Mouse (Mus musculus) G1E-ER4 (cell line): ENCODE measurements around the gene Izumo1r. TPM values are rescaled to one million over a fixed set of nuclear protein-coding genes. Genes with fewer than 3 reads are reported as not detected.

ENCODE experiments used
- GATA1 ChIP-seq: IDR thresholded peaks from one replicate; pipeline ENCODE4 v1.8.0; 2012; ENCODE audit warnings: low read length, inconsistent platforms
- polyA plus RNA-seq: library from polyadenylated mRNA; stranded (reverse); fragments of >175 nt; gene quantifications from 2 replicates; pipeline ENCODE4 v1.2.3, GENCODE M21; 2012

The Izumo1r gene
- polyA plus RNA-seq, 1 experiment: not detected

GRCm38 (mm10) chr9:14918825-14919668, 15.3 kb upstream of the Izumo1r start:
- no peak for TF ChIP-seq GATA1

GRCm38 (mm10) chr9:14917661-14918060, 13.9 kb upstream of the Izumo1r start:
- TF ChIP-seq GATA1: no peak

- no peak for TF ChIP-seq GATA1
Measured at GRCm38 (mm10) chr9:14912037-14912436, 8.3 kb upstream of the Izumo1r start.

GRCm38 (mm10) chr9:14909981-14910380, 6.2 kb upstream of the Izumo1r start:
- no peak for TF ChIP-seq GATA1

- no peak for TF ChIP-seq GATA1
Measured at GRCm38 (mm10) chr9:14907816-14908415, 4.2 kb upstream of the Izumo1r start.

- no peak for TF ChIP-seq GATA1
Measured at GRCm38 (mm10) chr9:14905956-14906355, 2.2 kb upstream of the Izumo1r start.

GRCm38 (mm10) chr9:14904741-14905475, 1.2 kb upstream of the Izumo1r start:
- TF ChIP-seq GATA1: no peak

- TF ChIP-seq GATA1: no peak
Measured at GRCm38 (mm10) chr9:14903006-14903405, 743 bp downstream of the Izumo1r start.

GRCm38 (mm10) chr9:14902416-14902815, 1.3 kb downstream of the Izumo1r start:
- TF ChIP-seq GATA1: no peak

- TF ChIP-seq GATA1: no peak
Measured at GRCm38 (mm10) chr9:14901757-14902156, 2.0 kb downstream of the Izumo1r start.

- no peak for TF ChIP-seq GATA1
Measured at GRCm38 (mm10) chr9:14897102-14897501, 6.6 kb downstream of the Izumo1r start.

GRCm38 (mm10) chr9:14895237-14895835, 8.4 kb downstream of the Izumo1r start:
- no peak for TF ChIP-seq GATA1

GRCm38 (mm10) chr9:14894628-14895027, 9.1 kb downstream of the Izumo1r start:
- TF ChIP-seq GATA1: no peak

GRCm38 (mm10) chr9:14893388-14893787, 10.4 kb downstream of the Izumo1r start:
- TF ChIP-seq GATA1: no peak

GRCm38 (mm10) chr9:14891891-14892290, 11.9 kb downstream of the Izumo1r start:
- TF ChIP-seq GATA1: no peak

- no peak for TF ChIP-seq GATA1
Measured at GRCm38 (mm10) chr9:14890699-14891098, 13.1 kb downstream of the Izumo1r start.
